Mouse (Mus musculus): ENCODE measurements around the gene Tgtp2. TPM values are rescaled to one million over a fixed set of nuclear protein-coding genes. Genes with fewer than 3 reads are reported as not detected.
"Not testable (repeated sequence)": the region's sequence is repeated elsewhere in the genome, so short reads cannot be mapped to it uniquely, and the experiment has no call there.

The Tgtp2 gene
- total RNA-seq, 1 experiment from 2014 or later = 320 TPM

DNA sequence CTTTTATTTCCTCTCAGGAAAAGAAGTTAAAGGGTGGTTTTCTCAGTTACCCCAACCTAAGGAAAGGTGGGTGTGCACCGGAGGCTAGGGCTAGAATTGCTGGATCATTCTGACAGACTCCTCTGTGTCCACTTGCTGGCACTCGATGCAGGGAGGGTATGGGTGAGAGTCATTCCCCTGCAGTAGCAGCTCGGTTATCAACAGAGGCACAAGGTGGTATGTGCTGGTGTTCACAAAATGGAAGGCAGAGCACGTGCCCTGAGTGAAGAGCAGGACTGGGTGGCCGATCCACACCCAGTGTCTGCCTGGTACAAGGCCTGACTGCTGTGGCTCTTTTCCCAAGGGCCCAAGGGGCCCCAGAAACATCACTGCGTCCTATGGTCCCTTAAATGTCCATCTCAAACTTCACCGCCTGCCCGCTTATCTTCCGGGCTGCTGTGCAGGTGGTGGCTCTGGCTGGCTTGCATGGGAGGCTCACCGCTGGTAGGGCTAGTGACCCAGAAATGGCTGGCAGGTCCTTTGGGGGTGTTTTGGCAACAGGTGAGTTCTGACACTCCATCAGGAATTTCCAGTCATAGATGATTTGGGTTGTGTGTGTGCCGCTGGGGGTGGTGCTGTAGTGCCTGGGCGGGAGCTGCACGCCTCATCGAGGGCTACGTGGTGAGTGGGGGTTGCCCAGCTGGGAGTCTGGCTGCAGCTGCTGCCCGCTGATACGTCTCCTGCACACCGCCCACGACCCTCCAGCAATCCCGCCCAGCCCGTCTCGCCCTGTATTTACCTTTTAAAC lies 24.0 kb upstream of the Tgtp2 start:
- peak; percentile 64 for ATAC-seq (replicated peaks; ENCODE audit: low read depth, poor library complexity, severe bottlenecking)

DNA sequence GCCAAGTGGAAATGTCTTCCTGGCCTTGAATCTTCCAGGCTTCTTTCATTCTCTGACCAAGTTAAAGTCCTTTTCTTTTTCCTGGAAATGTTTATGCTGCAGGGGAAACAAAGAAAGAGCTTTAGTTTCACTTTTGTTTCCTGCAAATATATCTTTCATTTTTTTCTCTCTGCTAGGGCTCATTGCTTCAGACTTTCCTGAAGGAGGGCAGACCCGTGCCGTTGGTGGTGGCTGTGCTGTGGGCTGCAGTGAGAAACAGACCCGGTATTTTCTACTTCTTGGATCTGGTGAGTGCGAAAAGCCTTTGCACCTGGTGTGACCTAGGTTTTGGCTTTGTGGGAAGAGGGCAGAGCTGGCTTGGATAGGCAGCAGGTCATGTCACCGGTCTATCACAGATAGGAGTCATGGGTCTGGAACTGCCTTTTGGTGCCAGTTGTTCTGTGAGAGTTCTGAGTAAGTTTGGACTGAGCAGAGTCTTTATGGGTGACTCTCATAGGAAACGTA lies 22.9 kb upstream of the Tgtp2 start:
- peak; percentile 10; the same call in 1 of the 2 replicates for ATAC-seq (replicated peaks; ENCODE audit: low read depth, poor library complexity, severe bottlenecking)

DNA sequence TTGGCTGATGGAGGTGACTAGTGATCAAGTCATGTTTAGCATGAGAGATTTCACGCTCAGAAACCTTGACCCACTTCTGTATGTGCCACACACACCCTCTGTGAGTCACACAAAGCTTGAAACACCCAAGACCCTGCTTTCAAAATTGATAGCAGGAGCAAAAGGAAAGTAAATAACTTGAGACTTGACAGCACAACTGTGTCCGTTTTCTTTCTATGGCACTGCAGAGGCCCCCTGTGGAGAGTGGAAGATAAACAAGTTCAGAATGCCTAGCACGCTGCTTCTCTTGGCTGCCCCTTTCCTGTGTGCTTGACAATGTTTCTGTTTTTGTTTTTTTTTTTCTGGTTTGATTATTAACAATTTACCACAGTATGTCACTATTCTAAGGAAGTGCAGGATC lies 20.9 kb upstream of the Tgtp2 start:
- ATAC-seq (replicated peaks; ENCODE audit: low read depth, poor library complexity, severe bottlenecking) = peak; percentile 42

DNA sequence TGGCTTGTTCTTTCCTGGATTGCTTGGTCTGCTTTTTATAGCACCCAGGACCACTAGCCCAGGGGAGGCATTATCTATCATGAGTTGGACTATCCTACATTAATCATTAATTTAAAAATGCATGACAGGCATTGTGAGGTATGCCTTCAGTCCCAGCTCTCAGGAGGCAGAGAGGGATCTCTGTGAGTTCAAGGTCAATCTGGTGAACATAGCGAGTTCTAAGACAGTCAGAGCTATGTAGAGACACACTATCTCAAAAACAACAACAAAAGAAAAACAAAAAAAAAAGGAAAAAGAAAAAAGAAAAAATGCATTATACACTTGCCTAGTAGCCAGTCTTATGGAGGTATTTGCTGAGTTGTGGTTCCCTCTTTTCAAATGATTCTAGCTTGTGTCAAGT lies 20.4 kb upstream of the Tgtp2 start:
- ATAC-seq (replicated peaks; ENCODE audit: low read depth, poor library complexity, severe bottlenecking) = no peak

DNA sequence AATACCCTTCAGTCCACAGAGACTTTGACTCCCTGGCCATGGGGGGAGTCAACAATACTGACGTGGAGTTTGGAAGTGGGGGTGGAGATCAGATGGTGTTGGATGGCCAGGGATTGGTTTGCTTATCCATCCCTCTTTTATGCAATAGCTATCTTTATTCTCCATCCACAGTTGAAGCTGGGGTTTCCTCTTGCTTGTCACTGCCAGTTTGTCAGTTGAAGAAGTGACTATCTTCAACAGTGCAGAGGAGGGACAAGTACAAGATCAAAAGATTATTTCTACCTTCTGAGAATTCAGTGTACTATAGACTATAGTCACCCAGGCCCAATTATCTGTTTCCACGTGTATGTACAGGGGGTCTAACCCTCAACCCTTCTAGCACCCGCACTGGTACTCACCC lies 19.8 kb upstream of the Tgtp2 start:
- ATAC-seq (replicated peaks; ENCODE audit: low read depth, poor library complexity, severe bottlenecking) = 0 out of 2 replicates have a peak, but pooled peaks have one; percentile 1

DNA sequence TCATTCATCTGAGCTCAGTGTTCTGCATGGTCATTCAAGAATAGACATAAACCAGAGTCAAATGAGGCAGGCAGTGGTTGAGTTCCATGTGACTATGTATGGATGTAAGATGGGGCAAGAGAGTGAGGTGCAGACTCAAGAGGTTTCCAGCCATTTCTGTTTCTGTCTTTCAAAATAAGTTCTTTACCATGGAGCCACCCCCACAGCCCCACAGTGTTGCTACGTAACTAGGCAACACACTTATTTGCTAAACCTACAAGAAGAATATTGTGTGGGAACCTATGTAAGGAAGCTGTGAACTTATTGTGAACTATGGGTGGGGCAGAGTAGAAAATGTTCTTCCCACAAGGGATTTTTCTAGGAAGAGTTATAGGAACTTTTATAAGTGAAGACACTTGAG lies 19.1 kb upstream of the Tgtp2 start:
- 0 out of 2 replicates have a peak, but pooled peaks have one; percentile 3 for ATAC-seq (replicated peaks; ENCODE audit: low read depth, poor library complexity, severe bottlenecking)

DNA sequence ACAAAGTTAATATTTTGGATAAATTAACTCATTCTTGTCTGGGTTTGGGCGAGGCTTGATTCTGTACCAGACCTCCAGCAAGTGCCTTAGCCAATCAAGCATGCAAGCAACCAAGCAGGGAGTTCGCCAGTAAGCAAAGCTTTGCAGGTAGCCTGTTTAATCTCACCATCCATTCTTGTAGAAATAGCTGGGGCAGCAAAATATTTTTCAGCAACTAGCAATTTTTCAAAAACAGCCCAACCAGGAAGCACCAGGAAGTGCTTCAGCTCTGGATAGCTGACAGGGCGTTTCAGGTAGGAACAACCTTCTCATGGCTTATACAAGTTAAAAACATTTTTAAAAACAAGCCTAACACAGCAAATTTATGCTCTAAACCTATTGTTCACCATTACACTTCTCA lies 17.9 kb upstream of the Tgtp2 start:
- ATAC-seq (replicated peaks; ENCODE audit: low read depth, poor library complexity, severe bottlenecking) = no peak

DNA sequence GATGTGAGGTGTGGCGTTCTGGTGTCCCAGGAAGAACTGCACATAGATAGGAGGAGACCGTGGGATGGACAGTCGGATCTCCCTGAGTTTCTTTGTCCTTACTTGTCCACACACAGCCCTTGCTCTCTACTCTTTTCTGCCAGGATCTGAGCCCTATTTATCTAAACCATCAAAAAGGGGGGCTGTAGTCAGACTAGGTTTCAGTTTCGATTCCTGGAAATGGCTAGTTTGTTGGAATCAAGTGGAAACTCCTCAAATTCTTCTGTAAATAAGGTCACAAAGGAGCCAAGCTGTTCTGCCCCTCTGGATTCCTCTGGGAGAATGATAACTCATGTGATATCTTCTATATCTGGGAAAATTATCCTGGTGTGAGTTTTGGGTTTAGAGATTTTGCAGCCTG lies 17.4 kb upstream of the Tgtp2 start:
- ATAC-seq (replicated peaks; ENCODE audit: low read depth, poor library complexity, severe bottlenecking) = no peak

DNA sequence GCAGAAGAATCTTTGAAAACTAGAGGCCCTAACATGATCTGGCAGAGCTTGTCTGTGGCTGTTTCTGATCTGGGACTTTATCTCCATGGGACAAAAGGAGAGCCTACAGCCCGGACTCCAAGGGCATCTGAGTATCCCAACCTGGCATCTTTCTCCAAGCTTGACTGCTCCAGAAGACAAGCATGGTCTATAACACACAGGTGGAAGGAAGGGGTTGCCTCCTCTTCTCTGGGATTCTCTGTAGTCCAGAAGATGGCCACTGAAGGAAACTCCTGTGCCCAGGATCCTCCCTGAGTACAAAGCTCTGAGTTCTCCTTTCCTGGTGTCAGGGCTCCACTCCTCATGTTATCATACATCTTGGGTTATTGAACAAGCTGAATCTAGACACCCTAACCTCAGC lies 16.6 kb upstream of the Tgtp2 start:
- ATAC-seq (replicated peaks; ENCODE audit: low read depth, poor library complexity, severe bottlenecking) = no peak

DNA sequence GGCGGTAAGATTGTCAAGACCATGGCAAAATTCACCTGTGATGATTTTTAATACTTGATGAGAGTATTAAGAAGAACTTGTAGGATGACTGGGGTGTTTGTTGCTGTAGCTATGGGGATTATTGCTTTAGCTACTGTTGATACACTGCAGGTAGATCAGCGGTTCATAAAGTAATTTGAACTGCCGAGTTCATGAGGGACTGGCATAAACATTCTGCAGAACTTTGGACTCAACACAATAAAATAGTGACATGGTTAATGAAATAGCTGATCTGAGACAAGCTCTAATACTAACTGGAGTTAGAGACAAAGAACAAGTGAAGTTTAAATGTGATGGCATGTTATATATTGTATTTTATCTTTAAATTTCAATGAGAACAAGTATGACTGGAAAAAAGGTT lies 14.7 kb upstream of the Tgtp2 start:
- no peak for ATAC-seq (replicated peaks; ENCODE audit: low read depth, poor library complexity, severe bottlenecking)

DNA sequence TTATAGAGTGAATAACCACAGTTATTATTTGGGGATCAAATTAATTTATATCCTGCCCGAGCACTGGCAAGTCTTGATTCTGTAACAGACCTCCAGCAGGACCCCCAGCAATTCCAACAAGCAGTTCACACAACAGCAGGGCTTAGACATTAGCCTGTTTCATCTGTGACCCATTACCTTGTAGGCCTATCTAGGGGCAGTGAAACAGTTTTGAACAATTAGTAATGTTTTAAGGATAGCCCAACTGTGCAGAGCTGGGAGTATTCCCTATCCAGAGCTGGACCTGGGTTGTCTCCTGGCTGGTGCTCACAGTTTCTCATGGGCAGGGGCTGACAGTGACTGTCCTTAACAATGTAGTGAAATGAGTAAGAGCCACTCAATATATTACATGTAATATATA lies 13.0 kb upstream of the Tgtp2 start:
- ATAC-seq (replicated peaks; ENCODE audit: low read depth, poor library complexity, severe bottlenecking) = no peak

DNA sequence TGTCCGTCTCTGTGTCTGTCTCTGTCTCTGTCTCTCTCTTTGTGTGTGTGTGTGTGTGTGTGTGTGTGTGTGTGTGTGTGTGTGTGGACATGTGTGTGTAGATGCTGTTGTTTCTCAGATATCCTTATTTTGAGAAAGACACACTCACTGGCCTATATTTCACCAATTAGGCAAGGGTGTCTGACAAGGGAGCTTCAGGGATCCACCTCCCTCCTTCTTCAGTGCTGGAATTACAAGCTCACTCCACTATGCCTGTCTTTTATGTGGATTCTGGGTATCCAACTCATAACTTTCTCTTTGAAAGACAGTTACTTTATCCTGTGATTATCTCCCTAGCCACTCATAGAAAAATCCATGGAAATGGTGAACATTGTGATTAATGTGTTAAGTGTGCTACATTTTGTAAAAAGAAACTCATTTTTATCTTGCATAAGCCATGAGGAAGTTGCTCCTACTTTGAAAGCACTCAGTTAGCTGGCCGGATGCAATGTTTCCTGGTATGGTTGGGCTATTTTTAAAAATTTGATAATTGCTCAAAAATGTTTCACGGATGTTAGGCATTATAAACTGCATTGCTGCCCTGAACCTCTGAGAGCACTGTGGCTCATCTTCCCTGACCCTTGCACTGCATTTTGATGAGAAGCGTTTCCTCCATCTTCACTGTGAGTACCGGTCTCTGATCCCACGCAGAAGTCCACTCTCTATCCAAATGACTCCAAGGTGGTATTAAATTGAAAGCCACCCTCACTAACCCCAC lies 12.2 kb upstream of the Tgtp2 start, which contains the start of gene Ifi47:
Gene Ifi47 (plus strand): TSS at position 587 of the 757 bp plus-strand sequence.
- ATAC-seq (replicated peaks; ENCODE audit: low read depth, poor library complexity, severe bottlenecking) = peak; percentile 86

DNA sequence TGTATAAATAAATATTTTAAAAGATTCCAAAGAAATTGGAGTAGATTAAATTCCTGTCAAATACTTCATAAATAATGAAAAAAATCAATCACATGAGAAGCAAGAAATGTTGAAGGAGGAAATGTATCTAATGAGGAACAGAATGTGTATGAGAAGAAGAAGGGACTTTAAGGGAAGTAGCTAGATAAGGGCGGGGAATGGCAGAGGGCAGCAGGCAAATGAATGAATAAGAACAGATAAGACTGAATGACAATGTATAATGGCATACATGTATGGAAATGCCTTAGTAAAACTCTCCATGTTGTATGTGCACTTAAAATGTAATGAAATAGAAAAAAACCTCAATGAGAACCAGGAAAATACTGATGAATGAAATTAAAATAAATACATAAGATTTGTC lies 4.4 kb upstream of the Tgtp2 start:
- ATAC-seq (replicated peaks; ENCODE audit: low read depth, poor library complexity, severe bottlenecking) = peak; percentile 51; the same call in 1 of the 2 replicates

DNA sequence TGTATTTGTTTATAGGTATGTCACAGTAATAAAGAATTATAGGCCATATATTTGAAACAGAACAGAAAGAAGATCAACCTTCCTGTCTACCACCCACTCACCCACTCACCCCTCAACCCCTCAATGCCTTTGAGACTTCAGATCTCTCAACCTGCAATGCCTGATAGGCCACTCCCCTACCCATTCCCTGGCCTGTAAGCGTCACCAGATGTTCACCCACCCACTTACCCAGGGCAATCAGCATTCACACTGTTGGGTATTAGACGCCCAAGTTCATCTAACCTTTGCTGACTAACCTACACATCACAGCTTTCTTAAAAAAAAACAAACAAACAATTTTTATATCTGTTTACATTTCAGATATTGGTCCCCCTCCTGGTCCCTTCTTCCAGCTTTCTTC lies 2.1 kb downstream of the Tgtp2 start:
- ATAC-seq (replicated peaks; ENCODE audit: low read depth, poor library complexity, severe bottlenecking) = peak; percentile 57; the same call in 1 of the 2 replicates

DNA sequence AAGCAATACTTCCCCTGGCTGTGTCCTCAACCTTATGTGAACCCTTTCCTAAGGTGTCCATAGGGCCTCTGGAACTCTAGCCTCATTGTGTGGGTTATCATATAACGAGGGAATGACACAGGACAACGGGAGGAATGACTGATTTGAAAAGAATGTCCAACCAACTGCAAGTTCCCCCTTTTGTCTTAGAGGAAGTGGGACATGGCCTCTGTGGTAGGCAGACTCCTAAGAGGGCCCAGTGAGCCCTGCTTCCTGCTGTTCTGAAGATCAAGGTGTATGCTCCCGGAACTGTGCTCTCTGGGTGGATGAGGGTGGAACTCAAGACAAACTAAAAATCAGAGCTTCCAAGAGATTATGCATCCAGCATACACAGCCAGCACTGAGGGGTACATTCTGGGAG lies 3.9 kb downstream of the Tgtp2 start:
- ATAC-seq (replicated peaks; ENCODE audit: low read depth, poor library complexity, severe bottlenecking) = peak; percentile 65

DNA sequence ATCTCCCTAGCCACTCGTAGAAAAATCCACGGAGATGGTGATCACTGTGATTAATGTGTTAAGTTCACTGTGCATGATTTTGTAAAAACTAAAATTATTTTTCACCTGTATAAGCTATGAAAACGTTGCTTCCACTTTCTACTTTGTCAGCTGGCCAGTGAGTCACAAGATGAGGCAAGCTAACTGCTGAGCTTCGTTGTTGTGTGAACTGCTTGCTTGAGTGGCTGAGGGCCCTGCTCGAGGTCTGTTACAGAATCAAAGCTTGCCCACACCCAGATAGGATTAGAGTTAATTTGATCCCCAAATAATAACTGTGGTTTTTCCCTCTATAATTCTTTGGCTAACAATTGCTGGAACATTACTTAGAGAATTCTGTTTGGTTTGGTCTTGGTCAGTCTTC lies 12.1 kb downstream of the Tgtp2 start:
- not testable (repeated sequence) for ATAC-seq (replicated peaks; ENCODE audit: low read depth, poor library complexity, severe bottlenecking)

DNA sequence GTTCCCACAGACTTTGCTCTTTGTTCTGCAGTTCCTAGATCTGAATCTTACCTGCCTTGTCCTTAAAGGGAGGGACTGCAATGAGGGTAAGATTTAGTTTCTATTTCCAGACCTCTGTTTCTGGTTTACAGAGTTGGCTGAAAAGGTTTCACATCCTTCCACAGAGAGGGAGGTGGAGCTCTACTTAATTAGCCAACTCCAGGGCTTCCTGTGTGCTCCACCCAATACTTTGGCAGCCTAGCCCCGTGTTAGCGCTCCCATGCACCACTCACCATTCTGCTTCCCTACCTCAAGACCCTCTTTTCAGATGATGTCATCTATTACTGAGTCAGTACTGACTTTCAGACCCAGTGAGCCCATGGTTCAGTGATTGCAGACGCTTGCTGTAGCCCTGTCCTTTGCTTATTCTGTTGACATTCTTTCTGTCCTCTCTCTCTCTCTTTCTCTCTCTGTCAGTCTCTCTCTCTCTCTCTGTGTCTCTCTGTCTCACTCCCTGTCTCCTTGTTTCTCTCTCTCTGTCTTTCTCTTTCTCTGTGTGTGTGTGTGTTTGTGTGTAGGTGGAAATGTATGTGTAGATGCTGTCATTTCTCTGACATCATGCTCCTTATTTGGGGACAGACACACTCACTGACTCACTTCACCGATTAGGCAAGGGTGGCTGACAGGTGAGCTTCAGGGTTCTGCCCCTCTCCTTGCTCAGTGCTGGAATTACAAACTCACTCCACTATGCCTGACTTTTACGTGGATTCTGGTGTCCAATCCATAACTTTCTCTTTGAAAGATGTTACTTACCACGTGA lies 12.7 kb downstream of the Tgtp2 start, which contains the start of gene 9930111J21Rik2:
Gene 9930111J21Rik2 (minus strand): TSS at position 150 of the 799 bp plus-strand sequence.
- peak; percentile 62 for ATAC-seq (replicated peaks; ENCODE audit: low read depth, poor library complexity, severe bottlenecking)

DNA sequence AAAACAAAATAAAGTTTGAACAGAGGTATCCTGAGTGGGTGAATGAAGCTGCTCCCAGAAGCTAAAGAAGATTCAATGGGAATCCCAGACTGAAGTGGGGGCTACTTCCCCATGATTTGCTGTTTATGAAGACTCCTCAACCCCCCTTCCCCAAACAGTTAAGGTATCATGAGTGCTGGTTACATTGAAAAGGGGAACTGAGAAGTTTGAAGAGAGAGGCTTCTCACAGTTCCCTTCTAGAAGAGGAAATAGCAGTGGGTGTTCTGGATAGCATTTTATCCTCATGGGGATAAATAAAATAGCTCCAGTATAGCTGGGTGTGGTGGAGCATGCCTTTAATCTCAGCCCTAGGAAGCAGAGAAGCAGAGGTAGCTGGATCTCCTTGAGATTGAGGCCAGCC lies 13.9 kb downstream of the Tgtp2 start:
- ATAC-seq (replicated peaks; ENCODE audit: low read depth, poor library complexity, severe bottlenecking) = peak; percentile 83

DNA sequence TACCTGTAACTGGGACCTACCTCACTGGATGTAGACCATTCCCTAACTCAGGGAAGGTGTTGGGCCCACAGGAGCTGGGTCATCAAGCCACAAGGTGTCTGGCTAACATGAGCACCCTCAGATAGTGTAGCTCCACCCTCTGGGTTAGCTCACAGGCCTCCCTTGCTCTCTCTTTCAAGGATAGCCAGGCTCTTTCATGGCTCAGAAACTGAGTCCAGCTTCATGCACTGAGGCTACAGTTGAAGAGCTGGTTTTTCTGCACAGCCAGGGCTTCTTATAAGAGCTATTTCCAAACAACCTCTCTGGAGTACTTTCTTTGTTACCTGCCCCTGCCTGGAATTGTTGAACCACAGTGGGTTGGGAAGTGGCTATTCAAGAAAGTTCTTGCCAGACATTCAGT lies 51.9 kb downstream of the Tgtp2 start:
- ATAC-seq (replicated peaks; ENCODE audit: low read depth, poor library complexity, severe bottlenecking) = not testable (repeated sequence)
